Mouse (Mus musculus): ENCODE measurements at regions not wholly inside any gene's neighbourhood (a gene's known extent, or its start where the extent isn't known, plus 50 kb on each side); places are given as distances from the start of the nearest gene placed in this dataset.

DNA sequence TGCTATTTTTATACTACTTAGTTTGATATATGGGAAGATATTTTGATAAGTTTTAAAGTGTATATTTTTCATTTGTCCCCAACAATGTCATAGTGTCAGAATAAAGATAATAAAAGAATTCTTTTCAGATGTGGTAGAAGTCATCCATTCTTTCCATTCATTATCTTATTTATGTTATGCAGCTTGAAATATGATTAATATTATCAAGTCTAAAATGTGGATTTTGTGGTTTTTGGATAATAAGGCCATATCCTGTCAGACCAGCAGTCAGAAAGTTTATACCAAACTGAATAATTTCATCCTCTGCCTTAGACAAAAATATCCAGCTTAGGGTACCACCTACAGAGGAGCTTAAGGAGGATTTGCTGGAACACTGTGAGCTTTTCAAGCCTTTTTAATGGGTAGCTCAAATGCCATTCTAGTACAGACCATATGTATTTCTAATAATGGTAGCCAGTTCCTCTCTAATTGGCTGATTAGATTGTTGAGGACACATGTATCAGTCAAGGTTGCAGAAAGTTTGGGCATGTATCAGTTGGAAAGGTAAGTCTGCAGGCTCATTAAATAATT, 609.7 kb downstream of the Pla2g4a start:
- TF ChIP-seq POLR2A (IDR thresholded peaks at IDR 0.05; ENCODE audit: borderline replicate concordance, extremely low read depth, insufficient read depth, insufficient read length, poor library complexity, severe bottlenecking) (no peak), CTCF (IDR thresholded peaks at IDR 0.05; ENCODE audit: borderline replicate concordance, extremely low read depth, insufficient read depth, insufficient read length) (no peak)

Measured in brain, embryonic 14.5 days (tissue).